Mouse (Mus musculus) stomach, embryonic 15.5 days (tissue): Measurements from ENCODE around the gene Upp2. TPM values are rescaled to one million over a fixed set of nuclear protein-coding genes. Genes with fewer than 3 reads are reported as not detected.

Experiments used
- ATAC-seq: fragments of 200-750 bp; cut with Nextera tagmentation; 2 replicates; pipeline ENCODE4 v1.8.0; 2017; ENCODE audit warnings: low read depth, moderate number of reproducible peaks, moderate TSS enrichment; ENCODE audit not compliant: insufficient read depth, low FRiP score
- H3K27ac ChIP-seq: fragments of 300-500 bp; sonication (generic); 2 replicates; pipeline ENCODE4 v1.5.1; 2015; ENCODE audit warnings: mild to moderate bottlenecking, inconsistent platforms
- H3K27me3 ChIP-seq: fragments of 300-500 bp; sonication (generic); replicated peaks from 2 replicates; pipeline ENCODE4 v1.6.1; 2015; ENCODE audit warnings: inconsistent platforms
- H3K36me3 ChIP-seq: fragments of 300-500 bp; sonication (generic); 2 replicates; pipeline ENCODE4 v1.6.1; 2015; ENCODE audit warnings: inconsistent platforms
- H3K4me1 ChIP-seq: fragments of 300-500 bp; sonication (generic); 2 replicates; pipeline ENCODE4 v1.6.1; 2015; ENCODE audit warnings: inconsistent platforms
- H3K4me2 ChIP-seq: fragments of 300-500 bp; sonication (generic); 2 replicates; pipeline ENCODE4 v1.6.1; 2015; ENCODE audit warnings: mild to moderate bottlenecking, inconsistent platforms
- H3K4me3 ChIP-seq: fragments of 300-500 bp; sonication (generic); replicated peaks from 2 replicates; pipeline ENCODE4 v1.5.1; 2015; ENCODE audit warnings: inconsistent platforms
- H3K9ac ChIP-seq: fragments of 300-500 bp; sonication (generic); 2 replicates; pipeline ENCODE4 v1.6.1; 2015; ENCODE audit warnings: inconsistent platforms
- H3K9me3 ChIP-seq: fragments of 300-500 bp; sonication (generic); 2 replicates; pipeline ENCODE4 v1.6.1; 2016; ENCODE audit warnings: inconsistent platforms
- WGBS: fragments of 180-500 bp; shearing (Covaris S2); methylation state at CpG from one replicate; pipeline ENCODE4 v1.1.7; 2015; 5-methylcytosine and 5-hydroxymethylcytosine counted together
- polyA plus RNA-seq: library from polyadenylated mRNA; unstranded; fragments of >200 nt; fragmentation: Nextera tagmentation; extraction: Ambion mirVana; gene quantifications from 2 replicates; pipeline ENCODE4 v1.2.1, GENCODE M21; 2015

Upp2 gene
- polyA plus RNA-seq, 1 experiment from 2014 or later: 7.1 TPM

DNA sequence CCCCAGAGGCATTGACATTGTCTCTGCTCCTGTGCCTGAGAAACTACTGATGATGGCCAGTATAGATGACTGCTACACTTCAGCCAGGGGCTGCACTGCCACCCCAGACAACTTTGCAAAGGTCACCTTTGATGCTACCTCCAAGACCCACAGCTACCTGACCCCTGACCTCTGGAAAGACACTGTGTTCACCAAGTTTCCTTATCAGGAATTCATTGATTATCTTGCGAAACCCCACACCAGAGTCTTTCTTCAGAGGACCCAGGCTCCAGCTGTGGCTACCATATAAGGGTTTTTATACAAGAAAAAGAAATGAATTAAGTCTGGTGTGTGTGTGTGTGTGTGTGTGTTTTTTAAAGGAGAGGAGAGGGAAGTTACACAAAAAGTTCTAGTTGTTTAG lies 174.1 kb downstream of the Upp2 start:
- no peaks in the 10 kb centered on the region for H3K36me3 ChIP-seq
- no peak for ATAC-seq
- H3K27me3 ChIP-seq: no peaks in the 10 kb centered on the region
- H3K4me1 ChIP-seq: no peaks in the 10 kb centered on the region
- no peak overlapping the region for H3K9ac ChIP-seq
- no peak overlapping the region for H3K4me2 ChIP-seq
- H3K9me3 ChIP-seq: no peaks in the 10 kb centered on the region
- no peak overlapping the region for H3K4me3 ChIP-seq
- H3K27ac ChIP-seq: no peak overlapping the region
- WGBS: 86% methylated on average over 1 of the region's 1 CpGs

DNA sequence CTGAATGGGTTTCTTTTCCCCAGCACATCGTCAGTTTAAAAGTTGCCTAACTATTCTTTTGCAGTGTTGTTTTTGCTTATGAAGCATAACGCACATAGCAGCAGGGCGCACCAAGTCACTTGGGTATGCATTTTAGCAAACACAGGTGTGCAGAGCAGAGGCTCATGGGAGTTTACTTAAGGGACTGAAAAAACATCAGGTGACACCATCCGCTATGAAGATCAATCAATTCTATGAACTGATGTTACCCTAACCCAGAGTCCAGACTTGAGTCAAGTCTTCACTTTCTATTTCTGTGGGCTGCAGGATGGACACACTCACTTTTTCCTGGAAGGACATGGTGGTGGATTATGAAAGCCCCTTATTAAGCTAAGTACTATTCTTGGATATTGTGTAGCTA lies 174.9 kb downstream of the Upp2 start:
- H3K9me3 ChIP-seq: no peaks in the 10 kb centered on the region
- no peak overlapping the region for H3K4me2 ChIP-seq
- no peak for ATAC-seq
- no peak overlapping the region for H3K4me3 ChIP-seq
- no peak overlapping the region for H3K27ac ChIP-seq
- 79% methylated on average over 4 of the region's 4 CpGs for WGBS
- H3K9ac ChIP-seq: no peak overlapping the region
- no peaks in the 10 kb centered on the region for H3K4me1 ChIP-seq
- no peaks in the 10 kb centered on the region for H3K36me3 ChIP-seq
- H3K27me3 ChIP-seq: no peaks in the 10 kb centered on the region

DNA sequence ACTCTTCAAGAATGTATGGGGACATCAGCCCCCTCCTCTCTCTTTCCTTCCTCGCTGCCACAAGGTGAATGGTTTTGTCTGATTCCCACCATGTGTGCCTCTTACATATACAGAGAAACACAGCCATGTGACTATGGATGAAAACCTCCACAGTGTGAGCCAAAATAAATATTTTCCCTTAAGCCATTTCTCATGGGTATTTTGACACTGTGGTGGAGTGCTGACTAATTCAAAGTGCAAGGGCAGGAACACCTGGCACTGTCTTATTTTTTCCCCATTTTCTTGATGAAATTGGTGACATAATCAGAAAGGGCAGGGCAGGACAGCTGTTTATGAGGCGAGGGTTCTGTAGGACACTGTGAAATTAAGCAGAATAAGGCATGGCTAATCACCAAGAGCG lies 176.3 kb downstream of the Upp2 start:
- WGBS: 50% methylated on average over 3 of the region's 3 CpGs
- Histone ChIP-seq H3K27me3 (no peaks in the 10 kb centered on the region), H3K9ac (no peak overlapping the region), H3K4me2 (no peak overlapping the region), H3K4me3 (no peak overlapping the region), H3K27ac (no peak overlapping the region), H3K9me3 (no peaks in the 10 kb centered on the region), H3K4me1 (no peaks in the 10 kb centered on the region), H3K36me3 (no peaks in the 10 kb centered on the region)
- no peak; the same call in 1 of the 2 replicates for ATAC-seq

GRCm38 (mm10) chr2:58747483-58748229 lies 180.6 kb downstream of the Upp2 start:
- Histone ChIP-seq H3K4me1 (no peaks in the 10 kb centered on the region), H3K27me3 (no peaks in the 10 kb centered on the region), H3K36me3 (no peaks in the 10 kb centered on the region), H3K9me3 (no peaks in the 10 kb centered on the region), H3K9ac (no peak overlapping the region), H3K4me3 (no peak overlapping the region), H3K27ac (no peak overlapping the region), H3K4me2 (no peak overlapping the region)
- 57% methylated on average over 11 of the region's 11 CpGs for WGBS
- ATAC-seq: no peak

- no peak overlapping the region for H3K9ac ChIP-seq
- no peaks in the 10 kb centered on the region for H3K27me3 ChIP-seq
- H3K4me2 ChIP-seq: no peak overlapping the region
- ATAC-seq: no peak
- no peak overlapping the region for H3K27ac ChIP-seq
- no peaks in the 10 kb centered on the region for H3K4me1 ChIP-seq
- 64% methylated on average over 5 of the region's 5 CpGs for WGBS
- H3K36me3 ChIP-seq: no peaks in the 10 kb centered on the region
- H3K4me3 ChIP-seq: no peak overlapping the region
- no peaks in the 10 kb centered on the region for H3K9me3 ChIP-seq
These were observed 181.2 kb downstream of the Upp2 start for GRCm38 (mm10) chr2:58748296-58748695.

DNA sequence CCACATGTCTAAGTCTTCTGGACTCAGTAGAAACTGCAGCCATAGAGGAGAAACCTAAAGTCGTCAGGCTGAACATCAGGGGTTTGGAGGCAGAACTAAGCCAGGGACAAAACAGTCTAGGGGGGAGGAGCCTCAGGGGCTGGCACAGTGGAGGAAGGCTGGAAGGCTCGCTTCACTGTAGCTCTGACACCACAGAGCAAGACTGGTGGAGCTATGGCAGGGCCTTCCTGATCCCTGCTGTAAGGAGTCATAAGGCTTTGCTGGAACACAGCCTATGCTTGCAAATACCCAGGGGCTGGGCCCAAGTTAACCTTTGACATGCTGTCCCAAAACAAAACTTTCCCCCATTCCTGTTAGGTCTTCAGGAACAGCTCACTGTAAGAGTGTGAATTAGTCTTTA lies 185.8 kb downstream of the Upp2 start:
- H3K4me1 ChIP-seq: no peaks in the 10 kb centered on the region
- H3K4me2 ChIP-seq: no peak overlapping the region
- no peaks in the 10 kb centered on the region for H3K27me3 ChIP-seq
- H3K36me3 ChIP-seq: no peaks in the 10 kb centered on the region
- 22% methylated on average over 2 of the region's 2 CpGs for WGBS
- no peak overlapping the region for H3K4me3 ChIP-seq
- no peak overlapping the region for H3K27ac ChIP-seq
- no peak for ATAC-seq
- no peaks in the 10 kb centered on the region for H3K9me3 ChIP-seq
- no peak overlapping the region for H3K9ac ChIP-seq

DNA sequence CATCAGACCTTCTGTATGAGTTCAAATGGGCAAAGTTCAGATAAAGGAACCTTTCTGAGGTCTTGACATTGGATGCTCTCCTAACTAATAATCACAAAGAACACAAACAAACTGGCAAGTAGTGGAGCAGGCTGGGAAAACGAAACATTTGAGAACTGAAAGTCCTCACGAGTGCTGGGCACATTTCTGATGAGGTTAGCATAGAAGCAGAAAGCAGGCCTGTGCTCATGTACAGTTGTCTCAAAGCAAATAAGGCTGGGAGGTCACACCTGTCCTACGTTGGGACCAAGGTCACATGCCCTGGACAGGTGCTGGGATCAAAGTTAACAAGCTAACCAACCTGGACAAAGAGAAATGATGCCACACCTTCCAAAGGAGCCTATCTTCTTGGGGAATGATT lies 187.6 kb downstream of the Upp2 start:
- Histone ChIP-seq H3K27me3 (no peaks in the 10 kb centered on the region), H3K27ac (no peak overlapping the region), H3K9me3 (no peaks in the 10 kb centered on the region), H3K4me3 (no peak overlapping the region), H3K4me1 (no peaks in the 10 kb centered on the region), H3K9ac (no peak overlapping the region), H3K36me3 (no peaks in the 10 kb centered on the region), H3K4me2 (no peak overlapping the region)
- 51% methylated on average over 3 of the region's 3 CpGs for WGBS
- no peak for ATAC-seq

DNA sequence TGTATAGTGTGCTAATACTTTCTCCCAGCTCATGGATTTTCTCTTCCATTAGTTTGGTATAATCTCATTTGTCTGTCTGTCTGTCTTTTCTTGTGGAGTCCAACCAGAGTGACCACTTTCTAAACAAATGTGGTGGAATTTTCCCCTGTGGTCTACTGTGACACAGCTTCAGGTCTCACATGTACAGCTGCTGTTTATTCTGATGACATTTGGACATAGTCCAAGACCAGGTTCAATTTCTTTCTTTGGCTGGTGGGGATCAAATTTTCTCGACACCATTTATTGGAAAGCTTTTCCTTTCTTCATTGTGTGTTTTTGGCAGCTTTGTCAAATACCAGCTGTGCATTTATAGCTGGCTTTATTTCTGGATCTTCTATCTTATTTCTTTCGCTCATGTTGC lies 191.0 kb downstream of the Upp2 start:
- Histone ChIP-seq H3K4me3 (no peak overlapping the region), H3K4me1 (no peaks in the 10 kb centered on the region), H3K9me3 (no peaks in the 10 kb centered on the region), H3K27ac (no peak overlapping the region), H3K36me3 (no peaks in the 10 kb centered on the region), H3K27me3 (no peaks in the 10 kb centered on the region), H3K4me2 (no peak overlapping the region), H3K9ac (no peak overlapping the region)
- 54% methylated on average over 2 of the region's 2 CpGs for WGBS
- ATAC-seq: no peak

DNA sequence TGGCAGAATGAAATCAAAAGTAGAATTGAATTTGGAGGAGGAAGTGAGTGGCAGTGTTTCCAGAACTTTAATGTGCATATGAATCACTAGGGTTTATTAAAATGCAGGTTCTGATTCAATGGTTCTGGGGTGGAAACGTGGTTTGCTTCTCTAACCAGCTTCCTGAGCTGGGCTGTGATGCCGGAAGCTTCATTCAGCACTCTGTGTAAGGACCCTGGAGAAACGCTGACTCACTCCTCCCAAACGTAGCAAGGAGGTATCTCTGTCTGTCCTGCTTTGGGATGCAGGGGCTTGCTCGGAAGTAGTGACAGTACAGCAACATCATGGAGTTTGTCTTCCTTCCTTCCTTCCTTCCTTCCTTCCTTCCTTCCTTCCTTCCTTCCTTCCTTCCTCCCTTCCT lies 192.6 kb downstream of the Upp2 start:
- H3K27ac ChIP-seq: no peak overlapping the region
- H3K9me3 ChIP-seq: no peaks in the 10 kb centered on the region
- H3K36me3 ChIP-seq: no peaks in the 10 kb centered on the region
- no peak overlapping the region for H3K4me3 ChIP-seq
- WGBS: 55% methylated on average over 5 of the region's 5 CpGs
- no peaks in the 10 kb centered on the region for H3K27me3 ChIP-seq
- no peak for ATAC-seq
- no peak overlapping the region for H3K9ac ChIP-seq
- H3K4me1 ChIP-seq: no peaks in the 10 kb centered on the region
- no peak overlapping the region for H3K4me2 ChIP-seq

- no peak for ATAC-seq
- no peak overlapping the region for H3K4me2 ChIP-seq
- H3K36me3 ChIP-seq: no peaks in the 10 kb centered on the region
- no peak overlapping the region for H3K4me3 ChIP-seq
- H3K9ac ChIP-seq: no peak overlapping the region
- H3K9me3 ChIP-seq: no peaks in the 10 kb centered on the region
- H3K27me3 ChIP-seq: no peaks in the 10 kb centered on the region
- no peak overlapping the region for H3K27ac ChIP-seq
- no peaks in the 10 kb centered on the region for H3K4me1 ChIP-seq
- WGBS: 80% methylated on average over 8 of the region's 8 CpGs
These were observed 198.0 kb downstream of the Upp2 start for GRCm38 (mm10) chr2:58765141-58765540.

DNA sequence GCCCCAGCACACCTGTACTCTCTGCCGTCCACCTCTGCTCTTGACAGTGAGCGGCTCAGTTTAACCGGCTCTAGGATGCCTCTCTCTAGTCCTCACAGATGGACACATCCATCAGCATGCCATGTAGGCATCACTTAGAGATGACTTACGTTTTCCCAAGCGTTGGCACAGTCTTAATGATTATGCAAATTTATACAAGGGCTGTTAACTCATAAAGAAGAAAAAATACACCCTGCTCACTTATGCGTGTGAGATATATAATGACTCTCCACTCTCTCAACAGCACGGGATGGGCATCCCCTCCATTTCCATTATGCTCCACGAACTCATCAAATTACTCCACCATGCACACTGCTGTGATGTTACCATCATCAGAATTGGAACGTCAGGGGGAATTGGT lies 206.7 kb downstream of the Upp2 start:
- H3K4me3 ChIP-seq: no peak overlapping the region
- WGBS: 84% methylated on average over 9 of the region's 9 CpGs
- no peak for ATAC-seq
- no peaks in the 10 kb centered on the region for H3K9me3 ChIP-seq
- no peak overlapping the region for H3K9ac ChIP-seq
- no peaks in the 10 kb centered on the region for H3K4me1 ChIP-seq
- no peak overlapping the region for H3K4me2 ChIP-seq
- no peaks in the 10 kb centered on the region for H3K27me3 ChIP-seq
- no peak overlapping the region for H3K27ac ChIP-seq
- H3K36me3 ChIP-seq: no peaks in the 10 kb centered on the region

DNA sequence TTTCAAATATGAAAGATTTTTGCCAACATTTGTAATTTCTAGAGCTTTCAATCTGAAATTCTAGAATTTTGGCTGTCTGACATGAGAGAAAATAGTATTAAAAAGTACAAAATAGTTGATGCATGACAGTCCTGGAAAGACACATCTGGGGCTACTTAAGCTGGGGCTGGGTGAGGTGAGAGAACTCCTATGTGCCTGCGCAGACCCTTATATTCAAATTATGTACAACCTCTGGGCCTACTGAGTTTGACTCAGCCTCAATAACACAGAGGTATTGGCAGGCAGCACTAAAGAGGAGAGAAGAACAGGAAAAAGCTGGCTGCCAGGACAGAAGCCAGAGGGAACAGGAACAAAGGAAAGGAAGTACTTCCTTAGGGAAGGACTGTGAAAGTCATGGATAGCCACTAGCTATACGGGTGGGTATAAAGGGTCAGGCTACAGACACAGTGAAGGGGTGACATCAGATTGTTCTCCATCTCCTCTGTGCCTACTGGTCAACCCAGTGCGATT lies 211.9 kb downstream of the Upp2 start:
- no peak overlapping the region for H3K9ac ChIP-seq
- no peaks in the 10 kb centered on the region for H3K9me3 ChIP-seq
- no peaks in the 10 kb centered on the region for H3K27me3 ChIP-seq
- H3K4me3 ChIP-seq: no peak overlapping the region
- WGBS: 83% methylated on average over 3 of the region's 3 CpGs
- no peak overlapping the region for H3K4me2 ChIP-seq
- no peak for ATAC-seq
- no peak overlapping the region for H3K27ac ChIP-seq
- no peaks in the 10 kb centered on the region; the same call in 1 of the 2 replicates for H3K4me1 ChIP-seq
- no peaks in the 10 kb centered on the region for H3K36me3 ChIP-seq

DNA sequence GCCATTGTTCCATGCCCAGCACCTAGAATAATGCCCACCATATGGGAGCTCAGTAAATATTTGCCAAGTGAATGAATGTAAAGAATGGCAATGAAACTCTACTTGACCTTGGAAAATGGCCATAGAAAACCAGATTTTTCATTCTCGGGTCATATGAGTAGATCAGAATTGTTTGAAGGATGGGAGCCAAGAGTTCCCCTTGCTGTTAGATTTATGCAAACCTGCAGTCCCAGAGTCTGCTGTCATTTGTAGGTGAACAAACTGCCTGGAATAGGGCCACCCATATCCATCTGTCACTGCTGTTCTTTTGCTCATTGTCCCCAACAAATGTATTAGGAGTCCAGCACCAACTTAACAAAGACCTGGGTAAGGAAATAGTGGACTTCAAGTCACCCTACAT lies 216.4 kb downstream of the Upp2 start:
- no peak overlapping the region for H3K27ac ChIP-seq
- H3K9ac ChIP-seq: no peak overlapping the region
- no peak overlapping the region for H3K4me3 ChIP-seq
- H3K27me3 ChIP-seq: no peaks in the 10 kb centered on the region
- no peaks in the 10 kb centered on the region for H3K9me3 ChIP-seq
- 45% methylated on average over 1 of the region's 1 CpGs for WGBS
- H3K36me3 ChIP-seq: no peaks in the 10 kb centered on the region
- H3K4me2 ChIP-seq: no peak overlapping the region
- ATAC-seq: no peak
- H3K4me1 ChIP-seq: no peaks in the 10 kb centered on the region; the same call in 1 of the 2 replicates
